Mouse (Mus musculus) ES-Bruce4 (cell line): Measurements from ENCODE around the gene Dynlt1c.
"Not testable (repeated sequence)": the region's sequence is repeated elsewhere in the genome, so short reads cannot be mapped to it uniquely, and the experiment has no call there.

ENCODE experiments used
- CTCF ChIP-seq: IDR thresholded peaks from one replicate; pipeline ENCODE4 v1.8.1; 2011; ENCODE audit warnings: low read depth, low read length
- EP300 ChIP-seq: IDR thresholded peaks from 2 replicates; pipeline ENCODE4 v1.6.1; 2011; ENCODE audit warnings: low read depth, low read length; ENCODE audit not compliant: insufficient read depth
- POLR2A ChIP-seq: IDR thresholded peaks from one replicate; pipeline ENCODE4 v1.8.1; 2011; ENCODE audit warnings: low read length; ENCODE audit not compliant: insufficient read depth

- TF ChIP-seq POLR2A, CTCF, EP300: not testable (repeated sequence)
Observed at GRCm38 (mm10) chr17:6637434-6637833, 36.0 kb downstream of the Dynlt1c start.
